Mouse (Mus musculus): Measurements from ENCODE around the gene Iqcb1.

DNA sequence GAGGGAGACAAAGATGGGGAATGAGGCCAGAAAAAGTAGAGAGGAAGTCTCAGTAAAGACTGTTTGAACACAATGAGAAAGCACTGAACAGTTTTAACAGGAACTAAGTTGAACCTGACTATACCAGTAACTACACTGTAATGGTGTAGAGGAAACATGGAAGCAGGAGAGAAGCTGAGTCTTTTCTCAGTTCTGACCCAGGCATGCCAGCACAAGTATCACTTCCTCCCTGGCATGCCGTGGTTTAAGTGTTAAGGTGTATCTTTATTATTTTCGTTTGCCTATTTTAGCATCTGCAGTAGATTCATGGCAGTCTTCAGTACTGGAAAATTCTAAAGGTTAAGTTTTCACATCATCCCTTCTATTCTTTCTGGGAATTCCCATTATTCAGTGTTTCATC is 33.2 kb upstream of the Iqcb1 start:
- TF ChIP-seq CTCF (IDR thresholded peaks at IDR 0.05): no peak
- TF ChIP-seq EP300 (IDR thresholded peaks at IDR 0.05): no peak

Data from lung, postnatal 0 days (tissue).